Mouse (Mus musculus): ENCODE measurements at regions not wholly inside any gene's neighbourhood (a gene's known extent, or its start where the extent isn't known, plus 50 kb on each side); places are given as distances from the start of the nearest gene placed in this dataset.

- no peak for TF ChIP-seq USF1 (IDR thresholded peaks at IDR 0.05; ENCODE audit: low read depth, low read length)
- TF ChIP-seq ZKSCAN1 (IDR thresholded peaks at IDR 0.05; ENCODE audit: borderline replicate concordance, low read depth, low read length), result no peak
- TF ChIP-seq NRF1 (IDR thresholded peaks at IDR 0.05; ENCODE audit: low read depth, low read length), result no peak
- no peak for TF ChIP-seq RCOR1 (conservative IDR thresholded peaks at IDR 0.05; ENCODE audit: low read depth, low read length)
- TF ChIP-seq MAX (IDR thresholded peaks at IDR 0.05; ENCODE audit: low read length), result no peak
- no peak for TF ChIP-seq MAZ (IDR thresholded peaks at IDR 0.05; ENCODE audit: low read depth, low read length)
- no peak for TF ChIP-seq CTCF (conservative IDR thresholded peaks at IDR 0.05 in 1 of 2, IDR thresholded peaks at IDR 0.05 in 1 of 2; ENCODE audit: low read depth in 2 of 2, low read length in 2 of 2)
- no peak for TF ChIP-seq POLR2A (IDR thresholded peaks at IDR 0.05; ENCODE audit: low read depth, low read length)
- TF ChIP-seq CHD2 (IDR thresholded peaks at IDR 0.05; ENCODE audit: low read length), result no peak
- no peak for TF ChIP-seq E2F4 (IDR thresholded peaks at IDR 0.05; ENCODE audit: insufficient replicate concordance, low read depth, low read length)
- no peak for TF ChIP-seq GABPA (IDR thresholded peaks at IDR 0.05; ENCODE audit: insufficient replicate concordance, low read depth, low read length)
Observed at GRCm38 (mm10) chr1:177638381-177638780, 91.2 kb upstream of the 1700016C15Rik start.

Data from CH12.LX (cell line).